Mouse (Mus musculus) thymus, postnatal 36 days (tissue): Measurements from ENCODE around the gene Frem1.

ENCODE experiments used
- DNase-seq, 2 experiments: peaks; one replicate each; pipeline ENCODE4 v3.0.0; 2022; ENCODE audit warnings: mixed read lengths in 2 of 2

Frem1 gene

DNA sequence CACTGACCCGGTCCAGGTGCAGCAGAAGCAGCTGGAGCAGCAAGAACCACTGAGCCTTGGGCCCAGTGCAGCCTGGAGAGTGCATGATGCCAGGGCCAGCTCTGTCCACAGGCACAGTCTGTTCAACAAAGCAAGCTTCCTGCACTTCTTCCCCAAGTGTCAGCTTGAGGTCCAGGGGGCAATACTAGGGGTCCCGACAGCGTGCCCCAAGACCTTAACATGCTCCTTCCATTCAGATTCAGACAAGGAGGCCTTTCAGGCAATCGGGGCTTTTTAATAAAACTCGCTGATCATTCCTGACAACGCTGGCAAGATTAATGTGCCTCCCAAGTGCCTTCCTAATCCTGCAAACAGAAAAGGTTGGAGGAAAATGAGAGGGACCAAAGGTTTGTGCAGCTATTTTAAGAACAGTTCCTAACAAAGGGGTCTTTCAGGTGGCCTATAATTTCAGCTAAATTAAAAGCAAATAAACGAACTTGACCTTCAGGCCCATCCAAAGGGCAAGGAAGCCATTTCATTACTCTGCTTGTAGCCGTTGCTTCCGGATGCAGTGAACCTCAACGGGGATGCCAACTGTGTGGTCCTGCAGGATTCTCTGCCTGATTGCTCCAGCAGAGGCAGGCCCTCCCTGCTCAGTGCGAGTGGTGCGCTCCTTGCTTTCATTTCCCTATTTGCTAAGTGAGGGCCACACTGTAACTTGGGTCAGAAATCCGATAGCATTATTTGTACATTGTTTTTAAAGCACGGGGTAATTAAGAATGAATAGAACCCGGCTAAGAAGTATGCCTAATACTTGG is 31.2 kb downstream of the Frem1 start:
- DNase-seq = no peak

GRCm38 (mm10) chr4:83018111-83019105 is 33.7 kb downstream of the Frem1 start:
- DNase-seq = no peak

DNA sequence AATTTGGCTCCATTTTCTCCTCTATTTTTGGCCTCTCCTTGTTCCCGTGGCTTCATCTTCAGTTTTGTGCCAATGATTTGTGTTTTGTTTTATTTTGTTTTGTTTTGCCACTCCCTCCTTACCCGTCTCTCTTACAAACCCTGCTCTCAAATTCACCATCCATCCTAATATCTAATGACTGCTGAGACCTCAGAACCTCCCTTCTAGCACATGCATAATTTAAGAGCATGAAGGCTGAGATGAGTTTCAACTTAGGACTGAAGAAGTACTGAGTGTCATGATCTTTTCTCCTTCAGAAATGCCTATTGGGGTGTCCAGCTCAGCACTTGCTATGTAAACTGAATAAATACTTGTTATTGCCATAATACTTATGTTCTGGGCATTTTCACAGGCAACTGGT is 37.6 kb downstream of the Frem1 start:
- no peak for DNase-seq

DNA sequence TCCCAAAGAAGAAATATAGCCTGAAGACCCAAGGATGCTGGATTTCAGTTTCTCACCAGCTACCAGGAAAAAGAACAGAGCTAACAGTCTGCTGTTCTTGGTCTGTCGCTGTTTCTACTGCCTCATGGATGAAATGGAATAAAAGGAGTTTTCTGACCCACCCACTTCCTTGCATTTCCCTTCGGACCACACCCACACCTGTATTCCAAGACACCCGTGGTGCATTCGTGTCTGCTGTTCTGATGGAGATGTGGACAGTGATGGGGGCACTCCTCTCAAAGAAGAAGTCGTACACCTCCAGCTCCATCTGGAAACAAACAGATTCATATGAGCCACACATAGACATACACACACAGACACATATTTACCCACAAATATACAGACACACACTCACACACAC is 48.1 kb downstream of the Frem1 start:
- no peak for DNase-seq

DNA sequence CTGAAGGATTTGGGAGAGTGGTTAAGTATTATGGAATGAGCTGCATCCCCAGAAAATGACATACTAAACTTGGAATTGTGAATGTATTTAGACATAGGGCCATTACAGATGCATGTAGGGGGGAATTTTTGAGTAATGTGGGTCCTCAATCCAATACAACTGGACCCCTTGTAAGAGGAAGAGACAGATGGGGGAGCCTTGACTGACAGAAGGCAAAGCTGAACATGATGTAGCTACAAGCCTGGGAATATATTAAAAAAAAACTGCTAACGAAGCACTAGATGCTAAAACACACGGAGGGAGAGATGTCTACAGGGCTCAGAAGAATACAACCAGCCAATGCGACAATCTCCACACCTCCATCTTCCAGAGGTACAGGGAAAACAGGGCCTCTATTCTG is 60.1 kb downstream of the Frem1 start:
- DNase-seq = no peak

- DNase-seq = no peak
These were observed 61.0 kb downstream of the Frem1 start for GRCm38 (mm10) chr4:82990973-82991695.

GRCm38 (mm10) chr4:82972381-82972780 is 79.8 kb downstream of the Frem1 start:
- DNase-seq = no peak

GRCm38 (mm10) chr4:82970901-82971648 is 81.1 kb downstream of the Frem1 start:
- no peak for DNase-seq

GRCm38 (mm10) chr4:82961024-82961423 is 91.1 kb downstream of the Frem1 start:
- DNase-seq = no peak

GRCm38 (mm10) chr4:82957827-82958538 is 94.2 kb downstream of the Frem1 start:
- no peak for DNase-seq

GRCm38 (mm10) chr4:82953992-82954391 is 98.1 kb downstream of the Frem1 start:
- DNase-seq = no peak

- no peak for DNase-seq
These were observed 102.6 kb downstream of the Frem1 start for GRCm38 (mm10) chr4:82949511-82949910.

GRCm38 (mm10) chr4:82946721-82947120 is 105.4 kb downstream of the Frem1 start:
- DNase-seq = no peak

GRCm38 (mm10) chr4:82946276-82946612 is 105.9 kb downstream of the Frem1 start:
- no peak for DNase-seq

- DNase-seq = no peak
These were observed 106.4 kb downstream of the Frem1 start for GRCm38 (mm10) chr4:82945572-82946275.

GRCm38 (mm10) chr4:82940680-82941079 is 111.5 kb downstream of the Frem1 start:
- no peak for DNase-seq

DNA sequence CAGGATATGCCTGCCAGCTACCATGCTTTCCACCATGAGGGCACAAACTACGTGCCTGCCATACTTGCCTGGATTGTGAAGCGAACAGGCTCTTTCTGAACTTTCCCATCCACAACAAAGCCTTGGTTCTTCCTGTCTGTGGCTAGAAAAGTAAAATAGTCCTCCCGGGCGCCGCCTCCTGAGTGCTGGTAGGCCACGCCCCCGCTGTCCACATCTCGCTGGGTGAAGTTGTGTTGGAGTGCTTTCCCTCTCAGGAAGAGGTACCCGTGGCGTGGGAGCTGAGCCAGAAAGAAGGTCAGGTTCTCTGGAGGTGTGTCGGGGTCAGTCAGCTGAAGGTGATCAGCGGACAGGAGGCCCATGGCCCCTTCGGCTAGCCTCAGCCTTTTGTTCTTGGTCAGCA is 111.9 kb downstream of the Frem1 start:
- DNase-seq = peak; percentile 2 to 7

DNA sequence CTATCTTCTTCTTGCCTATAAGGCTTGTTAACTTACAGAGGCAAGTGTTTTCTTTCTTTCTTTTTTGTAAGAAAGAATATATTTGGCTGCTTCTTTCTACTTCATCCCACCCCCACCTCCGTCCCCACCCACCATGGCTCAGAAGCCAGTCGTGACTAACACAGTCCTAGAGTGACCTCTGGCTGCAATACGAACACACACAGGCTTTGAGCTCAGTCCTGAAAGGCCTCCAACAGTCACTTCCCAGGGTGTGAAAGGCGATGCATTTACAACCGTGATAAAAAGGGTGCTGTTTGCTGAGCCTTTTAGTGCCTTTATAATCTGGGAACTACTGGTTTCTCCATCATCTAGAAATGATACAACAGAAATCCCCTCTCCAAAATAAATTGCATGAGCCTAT is 117.8 kb downstream of the Frem1 start:
- no peak for DNase-seq

DNA sequence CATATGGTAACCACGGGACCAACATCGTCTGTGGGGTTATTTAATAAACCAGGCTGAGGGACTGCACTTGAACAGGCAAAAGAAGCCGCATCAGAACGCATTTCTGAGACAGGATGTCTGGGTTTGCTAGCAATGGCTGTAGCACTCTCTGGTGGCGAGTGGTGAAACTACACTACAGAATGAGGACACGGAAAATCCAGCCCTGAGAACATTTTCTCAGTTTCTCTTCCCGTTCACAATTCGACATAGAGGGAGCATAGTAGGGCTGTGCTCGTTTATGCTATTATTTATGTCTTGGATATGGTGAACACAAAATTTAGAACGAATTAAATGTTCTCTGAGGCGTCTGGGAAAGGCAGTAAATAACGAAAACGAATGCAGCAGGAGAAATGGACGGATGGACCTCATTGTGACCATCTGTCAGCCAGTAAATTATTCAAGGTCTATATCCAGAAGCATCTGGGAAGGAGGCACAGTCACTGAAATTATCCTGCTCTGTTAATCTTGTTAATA is 118.4 kb downstream of the Frem1 start:
- DNase-seq = peak; percentile 12 to 27

- no peak for DNase-seq
These were observed 122.1 kb downstream of the Frem1 start for GRCm38 (mm10) chr4:82930079-82930478.

- DNase-seq = no peak
These were observed 130.2 kb downstream of the Frem1 start for GRCm38 (mm10) chr4:82921962-82922361.
